Mouse (Mus musculus) fat pad, adult 2 months (tissue): ENCODE results near the gene Spata13.

Experiments
- DNase-seq: peaks from one replicate; pipeline ENCODE4 v3.0.0-alpha.2; 2011; ENCODE audit warnings: low read depth, low spot score; ENCODE audit errors: extremely low read depth

Gene Spata13

DNA sequence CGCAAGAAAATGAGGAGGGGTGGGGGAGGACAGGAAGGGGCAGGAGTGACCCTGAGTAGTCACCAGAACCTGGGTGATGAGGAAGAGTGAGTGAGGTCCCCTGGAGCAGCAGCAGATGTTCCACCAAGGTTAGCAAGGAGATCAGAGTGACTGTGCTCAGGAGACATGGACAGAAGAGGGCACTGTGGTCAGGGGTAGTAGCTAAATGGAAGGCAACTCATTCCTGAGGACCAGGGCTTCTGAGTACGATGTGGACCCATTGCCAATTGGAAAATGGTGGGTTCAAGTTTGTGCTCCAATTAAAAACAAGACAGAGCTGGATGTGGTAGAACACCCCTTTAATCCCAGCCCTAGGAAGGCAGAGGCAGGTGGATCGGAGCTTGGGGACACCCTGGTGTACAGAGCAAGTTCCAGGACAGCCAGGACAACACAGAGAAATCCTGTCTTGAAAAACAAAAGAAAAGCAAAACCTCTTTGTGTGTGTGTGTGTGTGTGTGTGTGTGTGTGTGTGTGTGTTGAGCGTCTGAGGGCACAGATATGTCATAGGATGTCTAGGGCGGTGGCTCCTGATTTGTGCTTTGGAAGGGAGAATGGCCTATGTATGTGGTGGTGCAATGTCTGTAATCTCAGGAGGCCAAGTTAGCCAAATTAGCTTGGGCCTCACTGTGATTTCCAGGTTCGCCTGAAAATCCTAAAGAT, 77.9 kb downstream of the Spata13 start:
- no peak for DNase-seq

DNA sequence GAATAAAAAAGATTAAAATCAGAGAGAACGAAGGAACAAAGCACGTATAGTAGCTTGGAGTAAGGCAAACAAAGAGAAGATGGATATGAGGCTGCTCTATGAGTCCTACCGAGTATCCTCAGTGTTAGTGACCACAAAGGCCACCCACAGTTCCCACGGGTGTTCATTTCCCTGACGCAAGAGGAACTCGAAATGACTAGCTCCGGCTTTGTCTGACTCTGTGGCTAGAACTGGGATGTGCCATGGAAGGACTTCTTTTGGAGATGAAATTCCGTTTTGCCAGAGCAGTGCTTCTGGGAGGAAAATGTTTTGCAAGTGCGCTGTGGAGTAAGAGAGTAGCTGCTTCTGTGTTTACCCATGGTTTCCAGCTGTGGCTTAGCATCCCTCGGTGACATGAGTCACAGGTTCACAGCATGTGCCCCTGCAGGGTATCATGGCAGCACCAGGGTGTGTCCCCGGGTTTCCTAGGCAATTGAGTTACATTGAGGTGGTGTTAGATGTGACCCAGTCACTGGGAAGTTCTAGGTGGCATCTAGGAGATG, 78.6 kb downstream of the Spata13 start:
- DNase-seq: no peak

DNA sequence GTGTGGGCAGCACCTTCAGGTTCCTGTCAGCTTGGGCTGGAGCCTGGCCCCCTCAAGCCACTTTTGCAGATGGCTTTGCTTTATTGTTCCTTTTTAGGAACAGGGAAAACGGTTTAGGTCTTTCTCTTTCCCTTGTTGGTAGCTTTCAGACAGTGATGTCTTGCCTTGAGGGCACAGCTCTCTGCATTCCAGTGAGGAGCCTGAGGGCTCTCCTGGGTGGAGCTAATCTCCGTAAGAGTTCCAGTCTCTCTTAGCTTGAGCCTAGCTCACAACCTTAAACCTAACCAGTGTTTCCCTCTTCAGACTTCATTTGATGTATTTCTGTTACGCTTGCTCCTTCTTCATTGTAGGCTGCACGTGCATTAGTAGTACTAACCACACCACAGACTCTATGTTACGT, 81.9 kb downstream of the Spata13 start:
- DNase-seq: no peak

DNA sequence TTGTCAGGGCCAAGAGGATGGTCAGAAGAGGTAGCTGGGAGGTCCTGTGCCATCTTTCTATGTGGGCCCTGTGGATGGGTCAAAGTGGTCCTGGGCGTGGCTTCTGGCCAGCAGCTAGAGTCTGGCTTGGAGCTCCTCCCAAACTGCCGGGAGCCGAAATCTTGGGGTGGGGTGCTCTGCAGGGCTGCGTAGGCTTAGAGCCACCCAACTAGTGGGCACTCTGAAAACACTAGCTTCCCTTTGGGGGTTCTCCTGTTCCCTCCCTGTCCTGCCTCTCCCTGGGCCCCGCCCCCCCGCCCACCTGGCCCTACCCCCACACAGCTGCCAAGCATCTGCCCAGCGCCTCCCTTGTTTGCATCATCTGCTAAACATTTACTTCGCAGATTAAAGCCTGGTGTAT, 87.5 kb downstream of the Spata13 start:
- no peak for DNase-seq

DNA sequence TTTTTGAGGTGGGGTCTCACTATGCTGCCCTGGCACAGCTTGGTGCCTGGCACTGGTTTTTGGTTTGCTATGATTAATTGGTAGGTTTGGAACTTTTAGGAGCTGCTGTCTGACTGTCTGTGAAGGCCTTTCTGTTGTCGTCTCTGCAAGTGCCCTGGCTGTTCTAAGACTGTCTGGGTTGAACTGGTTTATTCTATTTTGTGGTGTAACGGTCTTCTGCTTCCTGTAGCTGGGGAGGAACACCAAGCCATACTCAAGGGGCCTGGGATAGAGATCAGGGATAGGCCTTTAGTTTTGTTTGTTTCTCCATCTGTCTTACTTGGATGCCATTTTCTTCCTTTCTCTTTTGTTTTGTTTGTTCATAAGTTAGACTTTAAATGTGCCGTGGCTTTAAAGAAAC, 88.1 kb downstream of the Spata13 start:
- DNase-seq: no peak

DNA sequence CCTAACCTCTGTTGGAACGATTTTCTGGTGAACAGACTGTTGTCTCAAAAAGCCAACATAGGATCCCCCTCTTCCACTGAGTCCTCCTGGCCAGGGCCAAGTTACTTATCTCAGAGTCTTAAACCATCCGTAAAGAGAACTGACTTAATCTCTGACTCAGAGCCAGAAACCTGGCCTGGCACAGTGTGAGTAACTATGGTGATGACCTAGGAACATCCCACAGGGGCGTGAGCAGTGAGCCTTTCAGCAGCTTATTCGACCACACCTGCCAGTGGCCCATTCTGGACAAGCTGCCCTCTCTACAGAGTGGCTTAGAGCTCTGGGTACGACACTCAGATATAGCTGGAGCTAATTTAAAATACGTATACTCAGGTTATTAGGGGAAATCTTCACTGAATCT, 92.3 kb downstream of the Spata13 start:
- DNase-seq: no peak

DNA sequence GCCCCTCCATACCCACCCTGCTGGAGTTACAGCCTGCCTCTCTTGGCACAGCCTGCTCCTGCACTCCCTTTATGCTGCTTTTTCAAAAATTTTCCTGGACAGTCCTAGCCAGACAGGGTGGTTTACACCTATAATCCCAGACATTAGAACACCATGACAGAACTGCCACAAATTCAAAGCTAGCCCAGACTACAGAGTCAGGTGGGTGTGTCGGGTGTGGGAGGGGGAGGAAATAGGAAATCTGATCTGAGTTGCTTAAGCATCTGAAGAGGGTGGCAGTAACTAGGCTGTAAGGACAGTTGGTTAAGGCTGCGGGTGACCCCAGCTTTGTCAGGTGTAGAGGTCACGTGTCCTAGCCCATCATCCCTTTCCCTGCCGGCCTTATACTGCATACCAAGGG, 93.3 kb downstream of the Spata13 start:
- DNase-seq: no peak

DNA sequence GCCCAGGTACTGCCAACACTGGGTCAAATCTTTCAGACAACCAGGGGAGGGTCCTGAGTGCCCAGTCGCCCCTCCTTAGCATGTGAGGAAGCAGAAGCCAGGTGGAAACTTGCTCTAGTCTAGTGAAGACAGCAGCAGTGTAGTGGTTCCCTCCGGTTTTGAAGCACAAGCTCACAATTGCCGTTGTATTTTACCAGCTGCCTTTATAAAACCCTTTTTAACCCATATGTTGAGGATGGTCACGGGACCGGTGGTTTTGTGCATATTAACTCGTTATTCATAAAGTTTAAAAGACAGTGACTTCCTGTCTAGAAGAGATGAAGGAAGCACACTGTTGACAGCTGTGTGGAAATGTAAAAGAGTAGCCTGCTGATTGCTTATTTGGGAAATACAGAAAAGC, 98.3 kb downstream of the Spata13 start:
- DNase-seq: no peak

DNA sequence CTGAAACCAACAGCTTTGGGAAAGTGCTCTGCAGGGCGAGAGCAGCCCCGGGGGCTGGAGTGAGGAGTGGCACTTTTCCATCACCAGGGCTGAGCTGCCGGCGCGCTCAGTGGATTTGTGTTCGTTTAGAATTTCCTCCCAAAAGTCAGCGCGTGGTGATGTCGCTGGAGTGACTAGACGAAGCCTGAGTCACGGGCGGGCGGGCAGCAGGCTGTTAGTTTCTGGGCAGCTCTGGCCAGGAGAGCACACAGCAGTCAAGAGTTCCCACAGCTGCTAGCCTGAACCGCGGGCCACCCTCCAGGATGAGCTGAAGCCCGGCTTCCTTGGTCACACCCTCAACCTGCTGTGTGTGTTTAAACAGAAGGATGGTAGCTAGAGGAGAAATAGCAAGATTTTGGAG, 99.0 kb downstream of the Spata13 start:
- DNase-seq: no peak

DNA sequence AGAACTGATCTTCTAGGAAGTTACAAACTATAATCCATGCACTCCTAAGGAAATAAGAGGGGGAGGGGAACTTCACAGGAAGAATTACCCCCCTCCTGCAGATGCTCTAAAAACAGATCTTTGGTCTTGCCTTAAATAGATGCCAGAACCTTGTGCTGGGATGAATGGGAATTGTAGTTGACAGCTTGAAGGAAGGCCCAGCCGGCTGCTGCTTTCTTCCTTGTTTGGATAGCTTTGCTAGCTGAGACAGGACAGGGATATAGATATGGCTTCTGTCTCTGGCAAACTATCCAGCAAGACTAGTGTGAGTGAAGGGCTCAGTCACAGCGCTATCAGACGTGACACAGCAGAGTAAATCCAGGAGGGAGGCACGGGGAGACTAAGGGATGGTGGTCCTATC, 99.9 kb downstream of the Spata13 start:
- DNase-seq: no peak

DNA sequence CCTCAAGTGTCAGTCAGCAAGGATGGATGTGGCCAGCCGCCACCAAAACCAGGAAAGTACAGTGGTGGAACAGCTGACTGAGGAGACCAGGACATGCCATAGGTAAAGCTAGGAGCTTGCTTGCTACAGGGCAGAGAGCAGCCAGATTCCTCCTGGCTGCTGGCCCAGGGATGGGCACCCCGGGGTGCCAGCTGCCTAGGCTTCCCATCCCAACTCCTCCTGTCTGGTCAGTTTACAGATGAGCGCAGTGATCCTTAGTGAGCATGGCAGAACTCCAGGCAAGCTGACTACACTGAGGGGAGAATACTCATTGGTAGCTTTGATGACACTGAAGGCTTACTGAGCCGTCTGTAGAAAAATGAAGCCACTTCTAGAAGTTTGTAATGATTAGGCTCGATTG, 101.4 kb downstream of the Spata13 start:
- no peak for DNase-seq

DNA sequence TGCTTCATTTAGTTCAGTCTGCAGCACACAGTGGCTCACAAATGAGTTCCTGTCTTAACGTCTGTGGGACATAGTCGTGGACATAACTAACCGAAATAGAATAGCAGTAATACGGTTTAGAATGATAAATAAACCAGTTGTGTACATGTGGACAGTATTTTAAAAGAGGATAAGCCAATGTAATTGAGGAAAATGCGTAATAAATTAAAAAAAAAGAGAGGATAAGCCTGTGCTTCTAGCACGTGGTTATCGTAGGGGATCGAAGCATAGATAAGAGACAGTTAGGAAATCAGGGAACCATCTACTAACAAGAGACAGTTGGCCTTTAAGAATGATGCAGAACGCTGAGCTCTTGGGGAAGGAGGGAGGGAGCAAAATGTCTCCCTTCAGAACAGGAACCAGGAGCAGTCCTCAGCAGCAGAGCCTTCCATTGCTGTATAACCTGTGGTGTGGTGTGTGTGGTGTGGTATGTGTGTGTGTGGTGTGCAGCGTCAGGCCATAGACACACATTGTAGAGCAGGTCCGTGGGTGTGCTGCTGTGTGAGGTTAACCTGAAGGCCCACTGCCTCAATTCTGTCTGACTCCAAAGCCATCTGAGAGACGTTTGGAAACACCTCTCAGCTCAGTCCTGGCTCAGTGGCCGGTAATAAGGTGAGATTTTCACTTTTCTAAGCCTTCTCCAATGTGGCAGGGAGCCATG, 102.2 kb downstream of the Spata13 start:
- no peak for DNase-seq

DNA sequence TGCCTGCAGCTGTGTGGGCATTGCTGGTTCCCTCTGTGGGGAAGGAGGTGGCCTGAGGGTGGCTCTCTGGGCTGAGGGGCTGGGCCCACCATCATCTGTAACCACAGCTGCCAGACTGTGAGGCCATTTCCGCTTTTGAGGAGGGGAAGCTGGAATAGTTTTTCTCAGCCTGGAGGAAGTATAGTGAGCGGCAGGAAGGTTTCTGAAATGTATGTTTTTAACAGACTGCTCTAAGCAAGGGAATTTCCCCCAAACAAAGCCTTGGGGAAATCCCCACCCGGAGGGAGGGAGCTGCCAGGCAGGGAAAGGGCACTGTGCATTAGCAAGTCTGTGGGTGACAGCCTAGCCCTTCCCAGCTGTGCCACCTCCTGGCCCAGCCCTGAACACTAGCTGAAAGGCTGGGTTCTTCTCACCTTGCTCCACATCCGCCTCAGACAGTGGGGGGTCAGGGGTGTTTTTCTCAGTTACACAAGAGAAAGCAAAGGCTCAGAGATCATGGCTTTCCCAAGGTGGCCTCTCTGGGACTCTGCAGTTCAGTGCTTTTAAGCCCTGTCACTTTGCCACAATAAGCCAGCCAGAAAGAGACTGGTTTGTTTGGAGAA, 102.9 kb downstream of the Spata13 start:
- no peak for DNase-seq

DNA sequence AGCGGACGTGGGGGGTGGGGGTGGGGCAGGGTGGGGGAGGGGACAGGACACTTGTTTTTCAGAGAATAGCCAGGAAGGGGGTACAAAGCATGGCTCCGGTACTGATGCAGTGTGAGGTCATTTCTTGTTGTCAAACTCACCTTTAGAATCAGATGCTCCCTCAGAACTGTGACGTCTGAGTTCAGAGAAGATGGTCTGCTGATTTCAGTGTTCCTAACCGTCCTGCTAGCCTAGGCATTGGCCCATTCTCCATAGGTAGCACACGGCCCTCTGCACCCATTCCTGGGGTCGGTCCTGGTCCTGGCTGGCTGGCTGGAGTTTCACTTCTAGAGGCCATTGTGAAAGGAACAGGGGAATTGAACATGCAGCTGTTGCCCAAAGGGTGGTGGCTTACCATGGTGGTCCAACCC, 103.4 kb downstream of the Spata13 start:
- no peak for DNase-seq

DNA sequence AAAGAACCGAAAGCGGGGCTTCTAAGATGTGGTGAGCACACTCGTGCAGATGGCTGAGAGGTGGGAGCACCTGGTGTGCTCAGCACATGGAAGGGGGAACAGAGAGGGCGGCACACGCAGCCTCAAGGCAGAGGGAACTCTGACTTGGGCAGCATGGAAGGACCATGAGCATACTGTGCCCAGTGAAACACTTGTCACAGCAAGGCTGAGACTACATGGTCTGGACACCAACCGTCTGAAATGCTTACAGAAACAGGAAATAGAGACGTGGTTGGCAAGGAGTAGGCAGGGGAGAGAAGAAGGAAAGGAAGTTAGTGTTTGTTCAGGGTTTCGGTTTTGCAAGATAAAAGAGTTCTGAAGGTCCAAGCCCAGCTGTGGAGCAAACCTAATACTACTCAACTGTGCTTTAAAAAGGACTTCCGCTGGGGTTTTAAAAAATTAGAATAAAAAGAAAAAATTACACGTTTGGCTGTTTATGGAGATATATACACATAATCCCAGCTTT, 104.7 kb downstream of the Spata13 start:
- no peak for DNase-seq

DNA sequence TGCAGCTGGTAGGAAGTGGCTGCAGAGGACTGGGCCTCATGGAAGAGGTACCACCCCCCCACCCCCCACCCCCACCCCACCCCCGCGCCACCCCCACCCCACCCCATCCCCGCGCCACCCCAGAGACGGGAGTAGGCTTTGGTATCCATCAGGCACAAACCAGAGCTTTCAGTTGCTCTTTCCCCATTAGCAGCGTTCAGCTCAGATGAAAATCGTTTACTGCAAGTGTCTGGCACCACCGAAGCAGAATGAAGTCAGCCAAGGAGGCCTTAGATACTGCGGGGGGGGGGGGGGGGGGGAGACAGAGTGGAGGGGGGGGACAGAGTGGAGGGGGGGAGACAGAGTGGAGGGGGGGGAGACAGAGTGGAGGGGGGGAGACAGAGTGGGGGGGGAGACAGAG, 105.4 kb downstream of the Spata13 start:
- DNase-seq: no peak

DNA sequence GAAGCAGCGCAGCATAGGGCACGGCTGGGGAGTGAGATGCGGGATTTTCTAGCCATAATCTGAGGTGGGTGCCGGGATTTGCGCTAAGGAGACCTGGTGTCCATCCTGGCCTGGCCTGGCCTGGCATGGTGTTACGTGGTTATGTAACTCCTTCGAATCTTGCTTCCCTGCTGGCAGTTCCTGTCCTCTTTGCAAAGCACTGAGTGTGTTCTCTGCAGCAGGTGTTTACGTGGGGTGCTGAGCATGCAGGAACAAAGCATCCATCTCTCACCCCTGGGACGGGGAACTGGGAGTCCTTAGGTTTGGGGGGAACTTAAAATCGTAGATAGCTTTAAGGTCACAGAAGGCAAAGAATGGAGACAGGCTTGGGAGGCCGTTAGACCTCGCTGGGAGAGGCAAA, 105.8 kb downstream of the Spata13 start:
- DNase-seq: no peak

DNA sequence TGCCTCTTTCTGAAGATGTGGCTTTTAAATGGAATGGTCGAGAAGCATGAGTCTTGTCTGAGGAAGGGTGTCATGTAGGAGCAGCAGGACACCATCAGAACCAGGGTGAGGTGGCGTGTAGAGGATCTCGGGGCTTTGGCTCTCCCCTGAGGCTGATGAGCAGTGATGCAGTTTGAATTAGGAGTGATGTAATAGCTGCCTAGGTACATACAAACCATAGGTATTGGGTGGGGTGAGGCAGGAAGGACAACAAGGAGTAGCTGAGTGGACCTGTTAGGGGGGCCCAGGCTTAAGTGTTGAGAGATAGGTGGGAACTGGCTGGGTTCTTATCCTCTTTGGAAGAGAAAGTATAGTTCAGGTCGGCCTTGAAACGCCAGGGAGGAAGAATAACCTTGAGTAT, 106.7 kb downstream of the Spata13 start:
- DNase-seq: no peak

DNA sequence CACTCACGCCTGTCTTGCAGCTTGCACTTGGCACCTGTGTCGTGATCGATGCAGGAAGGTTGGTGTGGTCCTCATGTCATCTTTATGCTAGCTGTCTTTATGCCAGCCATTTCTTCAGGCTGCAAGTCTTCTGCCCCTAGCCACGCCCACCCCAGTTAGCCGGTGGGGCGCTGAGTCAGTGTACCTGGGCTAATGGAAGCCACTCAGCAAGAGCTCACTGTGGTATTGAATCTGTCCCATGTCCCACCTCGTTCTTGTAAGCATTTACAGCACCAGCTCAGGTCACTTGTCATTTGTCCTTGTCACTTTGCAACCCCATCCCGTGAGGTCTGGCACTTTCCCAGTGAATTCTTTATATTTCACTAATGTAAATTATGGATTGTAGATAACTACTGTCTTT, 107.2 kb downstream of the Spata13 start:
- DNase-seq: no peak

DNA sequence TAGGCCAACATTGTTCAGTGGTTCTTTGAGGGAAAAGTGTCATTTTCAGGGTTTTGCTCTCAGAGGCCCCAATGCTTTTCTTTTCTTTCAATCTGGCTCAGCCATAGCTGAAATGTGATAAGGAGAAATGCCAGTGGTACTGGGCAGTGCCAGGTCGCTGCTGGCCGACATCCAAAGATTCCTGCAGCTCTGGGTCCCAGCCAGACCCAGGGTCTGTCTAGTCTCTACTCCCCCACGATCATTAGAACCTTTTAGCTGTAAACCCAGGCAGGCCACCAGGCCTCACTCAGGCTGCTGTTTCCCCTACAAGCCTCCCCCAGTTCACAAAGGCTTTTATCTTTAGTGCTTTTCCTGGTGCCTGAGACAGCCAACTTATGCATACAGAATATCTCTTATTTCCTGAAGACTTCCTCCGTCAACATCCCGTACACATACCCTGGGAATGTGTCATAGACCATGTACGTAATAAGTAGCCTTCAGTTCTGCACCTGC, 107.7 kb downstream of the Spata13 start:
- DNase-seq: no peak

DNA sequence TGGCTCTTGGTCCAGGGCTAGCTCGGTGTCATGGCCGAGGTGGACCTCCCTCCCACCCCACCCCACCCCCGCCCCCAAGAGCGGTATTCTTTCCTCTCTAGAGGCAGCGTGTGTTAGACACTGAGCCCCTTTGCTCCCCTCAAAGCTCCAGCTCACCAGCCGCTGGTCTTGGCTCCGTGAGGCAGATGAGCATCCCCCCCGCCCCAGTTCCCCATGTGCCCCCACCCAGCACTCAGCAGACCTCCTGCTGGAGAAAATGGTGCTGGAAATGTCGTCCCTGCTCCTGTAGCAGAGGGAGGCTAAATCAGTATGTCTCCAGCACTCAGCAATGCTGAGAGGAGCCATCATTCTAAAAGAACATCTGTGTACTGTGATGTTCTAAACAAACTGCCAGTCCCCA, 109.9 kb downstream of the Spata13 start:
- DNase-seq: no peak

DNA sequence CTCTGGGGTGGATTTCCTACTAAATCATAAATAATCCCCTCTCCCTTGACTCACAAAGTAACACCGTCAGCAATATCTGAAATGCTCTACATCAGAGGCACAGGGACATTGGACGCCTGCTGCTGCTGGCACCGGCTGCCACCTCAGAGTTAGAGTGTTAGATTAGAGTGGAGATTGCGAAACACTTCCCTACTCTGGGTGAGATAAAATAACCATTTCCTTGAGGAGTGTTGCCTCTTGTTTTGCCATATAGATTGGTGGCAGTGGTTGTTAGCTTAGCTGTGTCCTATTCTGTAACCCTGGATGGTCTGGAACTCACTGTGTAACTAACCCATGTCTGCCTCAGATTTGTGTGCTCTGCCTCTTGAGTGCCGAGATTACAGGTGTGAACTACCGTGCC, 111.4 kb downstream of the Spata13 start:
- no peak for DNase-seq
